Mouse (Mus musculus): ENCODE data around the gene Tepsin.

DNA sequence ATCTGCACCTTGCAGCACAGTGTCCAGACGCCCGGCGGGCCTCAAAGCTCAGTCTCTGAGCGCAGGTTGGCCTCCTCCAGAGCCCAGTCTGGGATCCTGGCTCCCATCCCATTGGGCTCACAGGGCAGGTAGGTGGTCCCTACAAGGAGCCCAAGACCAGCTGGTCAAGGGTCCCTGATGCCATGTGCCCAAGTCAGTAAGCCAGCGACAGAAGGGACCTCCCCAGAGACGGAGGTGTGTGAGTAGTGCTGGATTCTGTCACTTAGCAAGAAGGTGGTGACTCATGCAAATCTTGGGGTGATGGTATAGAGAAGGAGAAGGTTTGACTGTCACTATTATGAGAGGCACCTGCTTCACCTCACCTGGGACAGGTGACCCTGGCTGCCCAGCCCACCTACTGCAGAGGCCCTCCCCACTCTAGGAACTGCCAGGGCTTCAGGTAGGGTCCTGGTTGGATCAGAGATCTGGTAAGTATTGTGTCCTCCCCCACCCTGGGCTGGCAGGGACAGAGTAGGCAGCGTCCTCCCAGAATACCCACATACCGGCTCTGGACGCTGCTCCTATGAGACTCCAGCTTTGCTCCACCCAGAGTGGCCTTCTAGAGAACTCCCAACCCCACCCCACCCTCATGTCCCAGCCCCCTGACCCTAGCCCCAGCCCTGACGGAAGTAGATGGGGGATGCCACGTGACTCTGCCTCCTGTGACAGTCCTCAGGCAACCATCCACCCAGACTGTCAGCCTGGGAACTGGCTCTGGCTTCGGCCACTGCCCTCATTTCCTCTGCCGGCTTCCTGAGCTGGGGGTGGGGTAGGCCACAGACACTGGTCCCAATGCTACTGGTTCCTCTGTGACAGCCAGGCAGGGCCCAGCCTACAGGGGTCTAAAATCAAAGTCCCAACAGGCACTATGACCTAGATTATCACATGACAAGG, 57.1 kb downstream of the Tepsin start:
- TF ChIP-seq POLR2A (IDR thresholded peaks at IDR 0.05; ENCODE audit: insufficient read length, low read depth) = no peak
- TF ChIP-seq MYOG (IDR thresholded peaks at IDR 0.05; ENCODE audit: control insufficient read depth in 1 of 3, insufficient read depth in 1 of 3, insufficient read length in 2 of 3, low read depth in 2 of 3) = no peak
- no peak for TF ChIP-seq MAX (IDR thresholded peaks at IDR 0.05; ENCODE audit: low read depth)
- no peak for TF ChIP-seq POLR2AphosphoS2 (IDR thresholded peaks at IDR 0.05; ENCODE audit: insufficient read length, low read depth)
- no peak for TF ChIP-seq CEBPB (IDR thresholded peaks at IDR 0.05; ENCODE audit: insufficient read depth, poor library complexity, severe bottlenecking)

Data from myocyte (in vitro differentiated cells).